Mouse (Mus musculus): ENCODE results near the gene Mtus2. TPM values are rescaled to one million over a fixed set of nuclear protein-coding genes. Genes with fewer than 3 reads are reported as not detected.

The Mtus2 gene
- total and polyA plus RNA-seq, 2 experiments from 2014 or later, result 38.0 to 41.6 TPM

DNA sequence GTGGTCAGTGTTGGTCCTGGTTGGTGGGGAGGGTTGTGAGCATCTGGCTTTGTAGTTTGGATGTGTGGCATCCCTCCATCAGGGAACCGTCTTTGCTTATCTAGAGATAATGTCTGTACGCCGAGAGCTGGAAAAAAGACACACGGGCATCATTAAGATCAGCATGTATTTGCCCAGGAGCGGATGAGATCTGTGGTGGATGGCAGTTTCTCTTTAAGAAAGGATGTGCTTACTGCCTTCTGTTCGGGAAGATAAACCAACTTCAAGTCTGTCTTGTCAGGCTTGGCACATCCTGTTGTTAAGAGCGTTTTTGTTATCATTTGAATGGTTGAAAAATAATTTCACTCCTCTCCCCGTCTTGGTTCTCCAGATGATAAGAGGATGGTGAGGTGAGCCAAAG, 58.3 kb downstream of the Mtus2 start:
- 78% methylated on average over 8 of the region's 8 CpGs for WGBS
- DNase-seq (ENCODE audit: low spot score) (no peak), ATAC-seq (ENCODE audit: low FRiP score) (no peak)
- TF ChIP-seq CTCF (IDR thresholded peaks at IDR 0.05), result no peak
- H3K9ac ChIP-seq (replicated peaks; ENCODE audit: low read length, poor library complexity, severe bottlenecking), result no peak overlapping the region
- no peak overlapping the region for H3K4me2 ChIP-seq (ENCODE audit: low read depth, low read length, poor library complexity, severe bottlenecking)
- no peak overlapping the region for H3K27ac ChIP-seq (ENCODE audit: low read depth, low read length)
- no peaks in the 10 kb centered on the region for H3K4me1 ChIP-seq (ENCODE audit: insufficient read depth, low read length)
- H3K27me3 ChIP-seq (ENCODE audit: insufficient read depth, low read length), result no peaks in the 10 kb centered on the region
- no peaks in the 10 kb centered on the region for H3K9me3 ChIP-seq (ENCODE audit: low read length)
- no peak overlapping the region for H3K4me3 ChIP-seq (ENCODE audit: low read depth, low read length)
- no peaks in the 10 kb centered on the region for H3K36me3 ChIP-seq (ENCODE audit: insufficient read depth, low read length)

DNA sequence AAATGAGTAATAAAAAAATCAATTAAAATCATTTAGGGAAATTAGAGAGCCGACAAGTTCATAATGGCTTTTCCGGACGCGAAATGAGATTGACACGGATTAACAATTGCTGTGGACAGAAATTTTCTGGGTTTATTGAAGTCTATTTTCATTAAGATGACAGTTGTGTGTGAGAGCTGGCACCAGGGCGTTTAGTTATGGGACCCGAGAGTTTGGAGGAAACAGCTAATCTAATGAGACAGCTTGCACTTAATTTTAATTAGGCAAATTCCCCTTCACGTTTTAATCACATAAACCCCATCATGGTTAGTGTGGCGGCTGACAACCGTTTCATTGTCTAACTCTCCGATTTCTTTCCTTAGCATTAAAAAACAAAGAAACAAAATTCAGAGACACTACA, 60.3 kb downstream of the Mtus2 start:
- TF ChIP-seq CTCF (IDR thresholded peaks at IDR 0.05), result no peak
- no peak for ATAC-seq (ENCODE audit: low FRiP score)
- H3K4me1 ChIP-seq (ENCODE audit: insufficient read depth, low read length), result no peaks in the 10 kb centered on the region
- no peak overlapping the region for H3K27ac ChIP-seq (ENCODE audit: low read depth, low read length)
- WGBS, result 52% methylated on average over 11 of the region's 11 CpGs
- H3K9me3 ChIP-seq (ENCODE audit: low read length), result no peaks in the 10 kb centered on the region
- no peaks in the 10 kb centered on the region for H3K36me3 ChIP-seq (ENCODE audit: insufficient read depth, low read length)
- H3K27me3 ChIP-seq (ENCODE audit: insufficient read depth, low read length), result no peaks in the 10 kb centered on the region
- peak; percentile 65 for DNase-seq (ENCODE audit: low spot score)
- H3K4me3 ChIP-seq (ENCODE audit: low read depth, low read length), result no peak overlapping the region
- H3K9ac ChIP-seq (replicated peaks; ENCODE audit: low read length, poor library complexity, severe bottlenecking), result no peak overlapping the region
- no peak overlapping the region for H3K4me2 ChIP-seq (ENCODE audit: low read depth, low read length, poor library complexity, severe bottlenecking)

DNA sequence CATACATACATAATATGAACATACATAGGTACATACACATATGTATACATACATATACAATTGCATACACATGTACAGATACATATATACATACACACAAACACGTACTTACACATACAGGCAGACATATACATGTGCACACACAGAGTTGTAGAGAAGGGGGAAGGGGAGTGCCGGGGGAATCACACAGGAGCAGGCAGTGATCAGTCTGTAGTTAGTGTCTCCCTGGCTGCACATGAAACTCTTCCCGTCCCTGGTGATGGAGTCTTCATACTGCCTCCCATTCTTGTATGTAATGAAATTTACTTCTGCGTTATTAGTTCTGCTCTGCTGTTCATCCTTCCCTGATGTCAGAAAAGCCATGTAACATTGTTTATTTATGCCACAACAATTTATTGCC, 65.7 kb downstream of the Mtus2 start:
- no peak for ATAC-seq (ENCODE audit: low FRiP score)

DNA sequence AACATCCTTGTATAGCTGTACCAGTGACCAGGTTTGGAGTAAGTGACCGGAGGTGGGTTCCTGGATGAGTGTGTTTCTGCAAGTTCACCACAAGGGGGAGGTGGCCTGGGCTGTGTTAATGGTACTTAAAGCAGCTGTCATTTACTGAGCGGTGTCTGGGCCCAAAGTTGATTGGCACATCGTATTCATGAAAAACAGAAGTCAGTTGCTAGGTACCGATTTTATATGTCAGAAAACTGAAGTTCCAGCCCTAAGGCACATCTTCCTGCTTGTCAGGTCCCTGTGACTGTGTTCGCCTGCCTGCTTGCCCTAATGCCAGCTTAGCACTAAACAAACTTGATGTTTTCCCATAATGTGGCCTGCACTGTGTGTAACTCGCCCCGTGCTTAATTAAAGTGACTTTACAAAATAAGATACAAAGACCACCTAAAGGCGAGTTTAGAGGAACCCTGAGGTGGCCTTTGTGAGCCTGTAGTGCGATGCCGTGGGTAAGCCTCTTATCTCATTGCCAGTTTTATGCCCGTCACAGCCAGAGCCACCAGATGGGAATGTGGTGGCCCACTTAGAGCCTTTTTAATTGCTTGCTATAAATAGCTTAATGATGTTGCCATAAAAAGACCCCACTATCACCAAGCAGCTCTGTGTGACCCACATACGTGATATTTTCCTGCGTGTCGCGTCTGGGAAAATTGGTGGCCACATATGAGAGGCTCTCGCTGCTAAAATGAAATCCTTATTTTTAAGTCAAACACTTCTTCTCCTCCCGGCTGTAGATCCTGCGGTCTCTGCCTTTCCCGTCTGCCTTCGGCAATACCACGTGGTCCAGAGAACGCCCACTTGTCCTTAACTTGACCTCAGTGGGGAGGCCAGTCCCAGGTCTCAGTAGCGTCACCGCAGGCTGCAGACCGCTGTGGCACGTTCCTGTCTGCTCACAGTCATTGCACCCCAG, 69.6 kb downstream of the Mtus2 start:
- Histone ChIP-seq H3K4me1 (ENCODE audit: insufficient read depth, low read length) (no peaks in the 10 kb centered on the region; the same call in 1 of the 2 replicates), H3K27ac (ENCODE audit: low read depth, low read length) (peak overlapping the region; percentile 55; the same call in 1 of the 2 replicates), H3K4me2 (ENCODE audit: low read depth, low read length, poor library complexity, severe bottlenecking) (no peak overlapping the region), H3K27me3 (ENCODE audit: insufficient read depth, low read length) (no peaks in the 10 kb centered on the region), H3K9me3 (ENCODE audit: low read length) (no peaks in the 10 kb centered on the region), H3K4me3 (ENCODE audit: low read depth, low read length) (no peak overlapping the region), H3K36me3 (ENCODE audit: insufficient read depth, low read length) (no peaks in the 10 kb centered on the region), H3K9ac (replicated peaks; ENCODE audit: low read length, poor library complexity, severe bottlenecking) (no peak overlapping the region)
- ATAC-seq (ENCODE audit: low FRiP score) (peak; percentile 56; the same call in 1 of the 2 replicates), DNase-seq (ENCODE audit: low spot score) (peak; percentile 58)
- peak; percentile 67 for TF ChIP-seq CTCF (IDR thresholded peaks at IDR 0.05)
- WGBS, result 46% methylated on average over 26 of the region's 26 CpGs

More for the DNA sequence above, 65.7 kb downstream of the Mtus2 start:
- Histone ChIP-seq H3K9ac (replicated peaks; ENCODE audit: low read length, poor library complexity, severe bottlenecking) (no peak overlapping the region), H3K27ac (ENCODE audit: low read depth, low read length) (no peak overlapping the region), H3K4me2 (ENCODE audit: low read depth, low read length, poor library complexity, severe bottlenecking) (no peak overlapping the region), H3K36me3 (ENCODE audit: insufficient read depth, low read length) (no peaks in the 10 kb centered on the region), H3K9me3 (ENCODE audit: low read length) (no peaks in the 10 kb centered on the region), H3K4me1 (ENCODE audit: insufficient read depth, low read length) (no peaks in the 10 kb centered on the region; the same call in 1 of the 2 replicates), H3K4me3 (ENCODE audit: low read depth, low read length) (no peak overlapping the region), H3K27me3 (ENCODE audit: insufficient read depth, low read length) (no peaks in the 10 kb centered on the region)
- no peak for TF ChIP-seq CTCF (IDR thresholded peaks at IDR 0.05)
- DNase-seq (ENCODE audit: low spot score), result no peak
- 75% methylated on average over 4 of the region's 4 CpGs for WGBS

DNA sequence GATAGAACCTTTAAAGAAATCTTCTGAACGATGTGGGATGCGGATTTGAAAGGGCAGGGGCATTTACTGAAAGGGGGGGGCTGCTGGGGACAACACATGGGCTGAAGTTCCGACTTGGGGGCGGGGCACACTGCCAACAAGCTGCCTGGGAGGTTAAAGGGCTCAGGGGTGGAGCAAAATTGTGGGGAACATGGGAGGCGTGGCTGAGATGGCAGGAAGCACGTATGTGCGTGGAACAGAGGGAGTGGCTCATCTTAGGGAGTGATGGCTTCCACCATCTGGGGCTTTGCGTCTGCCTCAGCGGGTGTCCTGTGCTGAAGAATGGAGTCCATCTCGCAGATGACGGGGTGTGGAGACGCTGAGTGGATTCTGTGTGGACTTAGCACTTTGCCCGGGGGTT, 70.9 kb downstream of the Mtus2 start:
- no peak overlapping the region for H3K9ac ChIP-seq (replicated peaks; ENCODE audit: low read length, poor library complexity, severe bottlenecking)
- ATAC-seq (ENCODE audit: low FRiP score) (no peak), DNase-seq (ENCODE audit: low spot score) (no peak)
- H3K27me3 ChIP-seq (ENCODE audit: insufficient read depth, low read length), result no peaks in the 10 kb centered on the region
- no peak for TF ChIP-seq CTCF (IDR thresholded peaks at IDR 0.05)
- H3K4me2 ChIP-seq (ENCODE audit: low read depth, low read length, poor library complexity, severe bottlenecking), result no peak overlapping the region
- no peak overlapping the region for H3K4me3 ChIP-seq (ENCODE audit: low read depth, low read length)
- WGBS, result 57% methylated on average over 13 of the region's 13 CpGs
- no peaks in the 10 kb centered on the region; the same call in 1 of the 2 replicates for H3K4me1 ChIP-seq (ENCODE audit: insufficient read depth, low read length)
- H3K36me3 ChIP-seq (ENCODE audit: insufficient read depth, low read length), result no peaks in the 10 kb centered on the region
- no peaks in the 10 kb centered on the region for H3K9me3 ChIP-seq (ENCODE audit: low read length)
- H3K27ac ChIP-seq (ENCODE audit: low read depth, low read length), result no peak overlapping the region

DNA sequence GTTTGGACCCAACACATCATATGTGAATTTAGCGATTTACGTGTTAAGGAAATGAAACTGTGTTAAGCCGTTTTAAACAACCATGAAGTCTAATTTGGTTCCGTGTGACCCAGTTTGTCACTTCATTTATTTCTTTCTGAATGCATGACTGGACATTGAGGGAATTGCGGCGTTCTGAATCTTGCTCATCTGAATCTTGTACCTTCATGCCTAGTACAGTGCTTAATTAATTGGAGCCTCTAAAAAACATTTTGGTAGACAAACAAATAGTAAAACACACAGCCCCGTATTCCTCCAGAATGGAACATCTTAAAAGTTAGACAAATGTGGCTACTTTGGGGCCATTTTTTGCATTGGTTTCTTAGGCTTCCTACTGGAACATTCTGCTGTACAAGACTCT, 84.5 kb downstream of the Mtus2 start:
- DNase-seq (ENCODE audit: low spot score), result no peak
- Histone ChIP-seq H3K4me2 (ENCODE audit: low read depth, low read length, poor library complexity, severe bottlenecking) (no peak overlapping the region), H3K27ac (ENCODE audit: low read depth, low read length) (no peak overlapping the region), H3K36me3 (ENCODE audit: insufficient read depth, low read length) (no peaks in the 10 kb centered on the region), H3K27me3 (ENCODE audit: insufficient read depth, low read length) (no peaks in the 10 kb centered on the region), H3K9me3 (ENCODE audit: low read length) (no peaks in the 10 kb centered on the region), H3K4me1 (ENCODE audit: insufficient read depth, low read length) (no peaks in the 10 kb centered on the region), H3K4me3 (ENCODE audit: low read depth, low read length) (no peak overlapping the region), H3K9ac (replicated peaks; ENCODE audit: low read length, poor library complexity, severe bottlenecking) (no peak overlapping the region)
- TF ChIP-seq CTCF (IDR thresholded peaks at IDR 0.05), result no peak
- ATAC-seq (ENCODE audit: low FRiP score), result no peak
- 95% methylated on average over 7 of the region's 7 CpGs for WGBS
